Mouse (Mus musculus) lung, postnatal 0 days (tissue): ENCODE measurements around the gene Erich4. TPM values are rescaled to one million over a fixed set of nuclear protein-coding genes. Genes with fewer than 3 reads are reported as not detected.
A peak's percentile ranks its signal among the peaks of the same experiment; 100 is the strongest.

Source experiments
- ATAC-seq: fragments of 200-750 bp; cut with Nextera tagmentation; 2 replicates; pipeline ENCODE4 v1.8.0; 2017; ENCODE audit warnings: moderate library complexity
- DNase-seq: peaks from one replicate; pipeline ENCODE4 v3.0.0-alpha.2; 2016; ENCODE audit warnings: low spot score
- H3K27ac ChIP-seq: fragments of 300-500 bp; sonication (generic); 2 replicates; pipeline ENCODE4 v1.5.1; 2014; ENCODE audit warnings: antibody characterized with exemption, mild to moderate bottlenecking, low read length, mixed read lengths
- H3K27me3 ChIP-seq: fragments of 300-500 bp; sonication (generic); replicated peaks from 2 replicates; pipeline ENCODE4 v1.6.1; 2014; ENCODE audit warnings: low read length, mixed read lengths; ENCODE audit not compliant: insufficient read depth
- H3K36me3 ChIP-seq: fragments of 300-500 bp; sonication (generic); 2 replicates; pipeline ENCODE4 v1.6.1; 2014; ENCODE audit warnings: low read length, mixed read lengths; ENCODE audit not compliant: insufficient read depth
- H3K4me1 ChIP-seq: fragments of 300-500 bp; sonication (generic); 2 replicates; pipeline ENCODE4 v1.6.1; 2014; ENCODE audit warnings: antibody characterized with exemption, low read depth, low read length, mixed read lengths; ENCODE audit not compliant: insufficient read depth
- H3K4me2 ChIP-seq: fragments of 300-500 bp; sonication (generic); replicated peaks from 2 replicates; pipeline ENCODE4 v1.6.1; 2014; ENCODE audit warnings: low read depth, mild to moderate bottlenecking, low read length, moderate library complexity, mixed read lengths
- H3K4me3 ChIP-seq: fragments of 300-500 bp; sonication (generic); 2 replicates; pipeline ENCODE4 v1.5.1; 2014; ENCODE audit warnings: low read depth, low read length
- H3K9ac ChIP-seq: fragments of 300-500 bp; sonication (generic); replicated peaks from 2 replicates; pipeline ENCODE4 v1.6.1; 2014; ENCODE audit warnings: low read depth, mild to moderate bottlenecking
- H3K9me3 ChIP-seq: fragments of 300-500 bp; sonication (generic); 2 replicates; pipeline ENCODE4 v1.6.1; 2016; ENCODE audit warnings: low read length, mixed read lengths
- CTCF ChIP-seq: IDR thresholded peaks from 2 replicates; pipeline ENCODE4 v1.5.1; 2016; ENCODE audit warnings: antibody characterized with exemption, mild to moderate bottlenecking
- EP300 ChIP-seq: IDR thresholded peaks from 2 replicates; pipeline ENCODE4 v1.6.1; 2016; ENCODE audit warnings: antibody characterized with exemption, mild to moderate bottlenecking, control low read depth
- WGBS: fragments of 180-500 bp; shearing (Covaris S2); extraction: QIAGEN DNeasy Blood & Tissue Kit; methylation state at CpG from one replicate; pipeline ENCODE4 v1.1.7; 2014; 5-methylcytosine and 5-hydroxymethylcytosine counted together
- polyA plus RNA-seq: library from polyadenylated mRNA; unstranded; fragments of >200 nt; fragmentation: Nextera tagmentation; extraction: Ambion mirVana; gene quantifications from 2 replicates; pipeline ENCODE4 v1.2.1, GENCODE M21; 2015

Erich4 gene
- polyA plus RNA-seq, 1 experiment from 2014 or later: not detected

DNA sequence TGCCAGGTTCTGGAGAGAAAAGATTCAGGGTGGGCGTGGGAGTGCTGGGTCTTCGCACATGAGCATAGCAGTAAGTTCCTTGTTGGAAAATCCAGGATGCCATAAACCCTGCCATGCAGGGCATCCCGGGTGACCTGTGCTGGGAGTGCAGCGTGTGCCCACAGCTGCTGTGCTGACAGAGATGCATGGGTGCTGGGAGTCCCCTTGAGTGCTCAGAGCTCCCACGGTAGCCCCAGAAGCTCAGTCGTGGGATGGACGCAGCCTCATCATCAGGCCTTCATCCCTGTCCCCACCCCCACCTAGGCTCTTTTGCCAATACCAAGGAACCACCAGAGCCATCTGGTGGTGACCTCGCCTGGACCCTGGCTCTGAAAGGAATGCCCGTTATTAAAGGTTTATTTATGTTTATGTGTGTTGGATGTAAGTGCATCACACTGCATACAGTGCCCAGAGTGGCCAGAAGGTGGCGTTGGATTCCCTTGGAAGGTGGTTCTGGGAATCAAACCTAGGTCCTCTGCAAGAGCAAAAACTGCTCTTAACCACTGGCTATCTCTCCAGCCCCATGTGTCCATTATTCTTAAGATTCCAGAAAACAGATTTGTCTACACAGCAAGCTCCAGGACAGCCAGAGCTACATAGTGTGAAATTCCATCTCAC is 10.0 kb upstream of the Erich4 start:
- no peak overlapping the region for H3K4me3 ChIP-seq
- no peaks in the 10 kb centered on the region for H3K9me3 ChIP-seq
- TF ChIP-seq EP300: no peak
- TF ChIP-seq CTCF: peak; percentile 71
- no peak overlapping the region for H3K27ac ChIP-seq
- peaks cover 9% of the 10 kb centered on the region; the same call in 1 of the 2 replicates for H3K36me3 ChIP-seq
- no peaks in the 10 kb centered on the region for H3K27me3 ChIP-seq
- H3K9ac ChIP-seq: no peak overlapping the region
- no peak overlapping the region for H3K4me2 ChIP-seq
- peak; percentile 29 for DNase-seq
- 75% methylated on average over 10 of the region's 10 CpGs for WGBS
- ATAC-seq: no peak
- peaks cover 13% of the 10 kb centered on the region; the same call in 1 of the 2 replicates for H3K4me1 ChIP-seq

DNA sequence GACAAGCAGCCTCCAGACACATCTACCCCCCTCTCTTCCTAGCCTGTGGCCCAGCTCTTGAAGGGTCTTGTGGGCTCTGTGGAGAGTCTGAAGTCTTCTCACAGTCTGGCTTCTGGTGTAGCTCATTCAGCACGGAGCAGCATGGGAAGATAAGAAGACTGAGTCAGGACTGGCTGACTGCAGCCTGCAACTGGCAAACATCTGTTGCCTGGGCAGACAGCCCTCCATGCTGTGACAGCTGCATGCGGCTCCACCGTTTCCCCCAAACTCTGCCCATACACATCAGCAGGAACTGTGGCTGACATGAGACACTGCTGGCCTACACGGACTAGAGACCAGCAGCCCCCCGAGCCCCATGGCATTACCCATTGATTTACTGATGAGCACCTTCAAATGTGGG is 9.2 kb upstream of the Erich4 start:
- Histone ChIP-seq H3K4me1 (peaks cover 13% of the 10 kb centered on the region; the same call in 1 of the 2 replicates), H3K9me3 (no peaks in the 10 kb centered on the region), H3K4me2 (no peak overlapping the region), H3K9ac (no peak overlapping the region), H3K36me3 (peaks cover 9% of the 10 kb centered on the region; the same call in 1 of the 2 replicates), H3K27me3 (no peaks in the 10 kb centered on the region), H3K27ac (no peak overlapping the region), H3K4me3 (no peak overlapping the region)
- no peak for TF ChIP-seq EP300
- TF ChIP-seq CTCF: no peak
- peak; percentile 3; the same call in 1 of the 2 replicates for ATAC-seq
- WGBS: 43% methylated on average over 5 of the region's 5 CpGs
- DNase-seq: no peak

DNA sequence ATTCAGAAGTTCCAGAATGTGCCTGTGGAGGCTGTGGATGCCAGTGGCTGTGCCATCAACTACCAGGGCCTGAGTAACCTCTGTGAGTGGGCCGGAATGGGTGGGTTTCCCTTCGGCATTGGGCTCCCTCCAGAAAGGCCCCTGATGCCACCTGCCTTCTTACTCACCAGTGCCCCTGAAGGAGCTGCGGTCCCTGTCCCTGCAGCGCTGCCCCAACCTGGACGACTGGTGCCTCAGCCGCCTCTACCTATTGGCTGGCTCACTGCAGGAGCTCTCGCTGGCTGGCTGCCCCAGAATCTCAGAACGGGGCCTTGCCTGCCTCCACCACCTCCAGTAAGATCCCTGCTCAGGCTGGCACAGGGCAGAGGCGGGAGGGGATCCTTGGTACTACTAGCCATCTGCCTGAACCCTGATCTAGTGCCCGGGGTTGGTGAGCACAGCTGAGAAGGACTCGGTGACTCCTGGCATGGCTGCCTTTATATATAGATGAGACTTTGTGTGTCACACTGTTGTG is 8.2 kb upstream of the Erich4 start:
- no peak overlapping the region for H3K27ac ChIP-seq
- 88% methylated on average over 11 of the region's 11 CpGs for WGBS
- no peak overlapping the region for H3K9ac ChIP-seq
- TF ChIP-seq CTCF: no peak
- no peak for TF ChIP-seq EP300
- H3K4me2 ChIP-seq: no peak overlapping the region
- peaks cover 17% of the 10 kb centered on the region; the same call in 1 of the 2 replicates for H3K4me1 ChIP-seq
- H3K9me3 ChIP-seq: no peaks in the 10 kb centered on the region
- H3K36me3 ChIP-seq: peaks cover 9% of the 10 kb centered on the region; the same call in 1 of the 2 replicates
- H3K27me3 ChIP-seq: no peaks in the 10 kb centered on the region
- H3K4me3 ChIP-seq: no peak overlapping the region
- DNase-seq: no peak
- ATAC-seq: no peak

DNA sequence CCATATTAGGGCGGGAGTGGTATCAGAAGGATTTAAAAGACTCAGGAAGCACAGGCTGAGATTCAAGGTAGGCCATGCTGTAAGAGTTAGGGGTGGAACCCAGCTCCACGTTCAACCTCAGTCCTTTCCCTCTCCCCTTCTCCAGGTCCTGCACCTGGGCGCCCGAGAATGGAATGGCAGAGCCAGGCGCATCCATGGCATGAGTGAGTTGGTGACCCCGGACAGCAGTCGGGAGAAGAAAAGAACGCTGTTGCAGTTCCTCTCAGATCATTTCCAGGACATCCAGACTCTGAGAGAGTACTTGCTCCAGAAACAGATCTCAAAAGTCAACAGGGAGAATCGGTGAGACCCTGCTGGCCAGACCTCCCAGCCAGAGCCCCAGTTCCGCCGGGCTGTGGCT is 5.1 kb upstream of the Erich4 start:
- H3K27ac ChIP-seq: no peak overlapping the region
- H3K36me3 ChIP-seq: peaks cover 9% of the 10 kb centered on the region; the same call in 1 of the 2 replicates
- no peak for TF ChIP-seq EP300
- no peak for TF ChIP-seq CTCF
- peaks cover 7% of the 10 kb centered on the region; the same call in 1 of the 2 replicates for H3K4me1 ChIP-seq
- DNase-seq: no peak
- H3K27me3 ChIP-seq: no peaks in the 10 kb centered on the region
- no peak overlapping the region for H3K4me3 ChIP-seq
- H3K9me3 ChIP-seq: no peaks in the 10 kb centered on the region
- H3K9ac ChIP-seq: no peak overlapping the region
- no peak overlapping the region for H3K4me2 ChIP-seq
- WGBS: 92% methylated on average over 11 of the region's 11 CpGs
- ATAC-seq: no peak

DNA sequence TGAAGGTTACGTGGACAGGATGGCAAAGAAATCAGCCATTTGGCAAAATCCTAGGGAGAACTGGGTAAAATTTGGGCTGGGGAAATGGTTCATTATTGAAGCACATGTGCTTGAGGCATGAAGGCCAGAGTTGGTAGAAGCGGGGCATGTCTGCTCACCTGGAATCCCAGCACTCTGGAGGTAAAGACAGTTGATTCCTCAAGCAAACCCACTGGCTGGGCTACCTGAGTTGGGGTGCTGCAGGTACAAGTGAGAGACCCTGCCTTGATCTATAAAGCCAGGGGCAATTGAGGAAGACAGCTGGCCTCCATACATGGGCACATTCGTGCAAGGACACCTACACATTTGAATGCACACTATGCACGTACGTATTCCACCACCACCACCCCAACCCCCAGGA is 4.4 kb upstream of the Erich4 start:
- no peaks in the 10 kb centered on the region for H3K27me3 ChIP-seq
- ATAC-seq (no peak), DNase-seq (no peak)
- no peak overlapping the region for H3K9ac ChIP-seq
- H3K4me1 ChIP-seq: peaks cover 7% of the 10 kb centered on the region; the same call in 1 of the 2 replicates
- TF ChIP-seq CTCF (no peak), EP300 (no peak)
- no peaks in the 10 kb centered on the region for H3K9me3 ChIP-seq
- peaks cover 9% of the 10 kb centered on the region; the same call in 1 of the 2 replicates for H3K36me3 ChIP-seq
- WGBS: 90% methylated on average over 5 of the region's 5 CpGs
- H3K4me2 ChIP-seq: peak overlapping the region; percentile 51; the same call in 1 of the 2 replicates
- no peak overlapping the region for H3K4me3 ChIP-seq
- no peak overlapping the region for H3K27ac ChIP-seq

DNA sequence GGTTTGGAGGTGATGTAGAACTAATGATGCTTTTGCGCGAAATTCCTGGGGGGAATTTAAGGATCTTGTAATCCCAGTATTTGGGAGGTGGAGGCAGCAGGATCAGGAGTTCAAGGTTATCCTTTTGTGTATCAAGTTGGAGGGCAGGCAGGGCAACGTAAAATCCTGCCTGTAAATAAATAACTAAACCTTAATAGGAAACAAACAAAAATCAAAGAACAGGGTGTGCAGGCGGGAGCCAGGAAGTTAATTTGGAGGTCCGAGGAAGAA is 4.0 kb upstream of the Erich4 start:
- Histone ChIP-seq H3K27ac (no peak overlapping the region), H3K27me3 (no peaks in the 10 kb centered on the region), H3K36me3 (peaks cover 6% of the 10 kb centered on the region; the same call in 1 of the 2 replicates), H3K9me3 (no peaks in the 10 kb centered on the region), H3K4me1 (peaks cover 7% of the 10 kb centered on the region; the same call in 1 of the 2 replicates), H3K4me3 (peak overlapping the region; percentile 55), H3K4me2 (peak overlapping the region; percentile 51), H3K9ac (peak overlapping the region; percentile 36; the same call in 1 of the 2 replicates)
- DNase-seq (no peak), ATAC-seq (no peak)
- no peak for TF ChIP-seq CTCF
- no peak for TF ChIP-seq EP300
- WGBS: 17% methylated on average over 5 of the region's 5 CpGs
